Mouse (Mus musculus) embryonic fibroblast, embryonic 13.5 days (primary cell): ENCODE results near the gene Arfip2.

ENCODE experiments used
- CTCF ChIP-seq: IDR thresholded peaks from 2 replicates; pipeline ENCODE4 v1.5.1; 2011; ENCODE audit warnings: mild to moderate bottlenecking, control low read depth, low read length, moderate library complexity, borderline replicate concordance; ENCODE audit not compliant: insufficient read depth
- POLR2A ChIP-seq: IDR thresholded peaks from 2 replicates; pipeline ENCODE4 v1.6.1; 2011; ENCODE audit warnings: low read depth, mild to moderate bottlenecking, control low read depth, low read length, moderate library complexity

DNA sequence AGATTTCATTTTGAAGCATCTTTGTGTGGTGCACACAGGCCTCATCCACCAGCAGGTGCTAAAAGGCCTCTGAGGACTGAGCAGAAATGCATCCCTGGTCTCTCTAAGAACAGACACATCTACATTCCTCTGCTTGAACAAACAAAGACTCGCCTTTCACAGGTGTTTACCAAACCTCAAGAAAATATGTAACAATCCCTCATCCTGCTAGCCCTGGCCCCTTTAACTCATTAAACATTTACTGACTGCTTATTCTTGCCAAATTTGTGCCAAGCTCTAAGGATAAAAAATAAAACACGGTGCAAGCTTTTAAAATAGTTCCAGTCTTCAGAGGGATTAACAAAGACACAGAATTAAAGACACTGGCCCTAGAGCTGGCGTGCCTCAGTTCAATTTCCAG is 20.5 kb downstream of the Arfip2 start:
- TF ChIP-seq POLR2A (no peak), CTCF (no peak)
